Mouse (Mus musculus) mouse trophoblast stem cell (cell line): ENCODE data around the gene Mblac2.

Experiments
- in situ Hi-C, 2 experiments: fragments of 300-500 bp; cut with MseI, MboI; formaldehyde crosslinking; loops; 2 replicates in 1 of 2; 3 replicates in 1 of 2; pipeline ENCODE4 v1.15.1; 2025

Mblac2 gene

GRCm38 (mm10) chr13:81736606-81737005 lies 25.5 kb downstream of the Mblac2 start:
- in situ Hi-C loops = no loop called here

DNA sequence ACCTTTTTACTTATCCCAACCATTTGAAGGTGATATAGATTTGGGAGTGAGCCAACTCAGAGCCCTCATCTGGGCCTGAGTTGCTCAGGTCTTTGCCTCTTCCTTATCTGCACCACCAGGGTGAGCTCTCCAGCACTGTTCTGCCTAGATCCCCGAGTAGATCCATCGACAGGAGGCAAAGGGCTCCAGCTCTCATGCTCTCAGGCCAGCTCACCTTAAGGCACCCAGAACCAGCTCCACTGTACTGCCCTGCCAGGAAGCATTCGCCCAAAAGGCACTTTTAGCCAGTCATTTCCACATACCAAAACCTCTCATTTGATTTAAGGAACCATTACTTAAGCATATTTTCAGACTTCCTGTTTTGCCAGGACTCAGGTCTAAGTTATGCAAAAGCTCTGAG lies 29.8 kb downstream of the Mblac2 start:
- in situ Hi-C loops = no loop called here

DNA sequence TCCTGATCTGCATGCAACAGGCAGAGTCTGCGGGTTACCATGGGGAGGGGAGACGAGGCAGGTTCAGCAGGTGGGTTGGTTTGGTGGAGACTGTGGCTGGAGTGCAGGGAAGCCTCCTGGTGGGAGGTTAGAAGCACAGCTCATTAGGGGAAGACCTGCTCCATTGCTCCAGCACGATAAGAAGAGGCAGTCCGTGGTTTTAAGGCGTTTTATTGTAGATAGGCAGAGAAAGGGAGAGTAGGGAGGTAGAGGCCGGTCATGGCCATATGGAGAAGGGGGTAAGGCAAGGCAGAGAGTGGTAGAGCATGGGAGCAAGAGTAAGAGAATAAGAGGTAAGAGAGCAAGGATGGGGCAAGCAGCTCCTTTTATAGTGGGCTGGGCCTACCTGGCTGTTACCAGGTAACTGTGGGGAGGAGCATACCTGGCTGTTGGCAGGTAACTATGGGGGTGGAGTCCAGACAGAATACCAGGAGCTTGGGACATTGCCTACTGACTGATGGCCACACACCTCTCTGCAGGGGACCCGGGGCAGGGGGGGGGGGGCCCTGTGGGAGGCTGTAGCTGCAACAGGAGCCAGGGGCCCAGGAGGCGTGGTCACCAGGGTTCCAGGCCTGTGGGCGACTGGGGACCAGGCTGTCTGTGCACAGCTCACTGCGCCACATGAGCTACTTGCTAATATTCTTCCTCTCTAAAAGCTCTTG lies 32.4 kb downstream of the Mblac2 start:
- in situ Hi-C loops = no loop called here

DNA sequence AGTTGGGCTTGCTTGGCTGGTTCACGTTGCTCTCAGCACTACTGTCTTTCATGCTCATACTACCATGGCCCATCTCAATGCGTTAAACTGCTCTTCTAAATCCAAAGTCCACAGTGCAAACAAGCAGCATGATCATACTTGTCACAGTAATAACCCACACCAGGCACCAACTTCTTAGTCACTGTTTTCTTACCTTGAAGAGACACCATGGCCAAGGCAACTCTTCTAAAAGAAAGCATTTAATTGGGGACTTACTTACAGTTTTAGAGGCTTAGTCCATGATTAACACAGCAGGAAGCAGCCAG lies 32.9 kb downstream of the Mblac2 start:
- in situ Hi-C loops = no loop called here

DNA sequence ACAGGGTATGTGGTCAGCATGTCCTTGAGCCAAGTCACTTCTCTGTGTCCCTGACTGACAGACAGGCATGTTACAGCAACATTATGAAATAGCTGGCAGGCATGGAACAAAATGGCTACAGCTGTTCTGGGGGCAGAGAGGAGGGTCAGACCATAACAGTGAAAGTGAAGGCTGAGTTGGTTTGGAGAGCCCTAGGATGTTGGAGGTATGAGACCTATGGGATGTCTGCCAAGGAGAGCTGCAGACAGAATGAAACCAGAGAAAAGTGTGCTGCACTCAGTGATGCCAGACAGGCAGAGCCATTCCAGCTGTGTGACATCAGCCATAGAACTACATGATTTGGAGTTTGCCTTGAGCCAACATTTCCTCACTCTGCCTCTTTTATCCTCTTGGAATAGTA lies 43.7 kb downstream of the Mblac2 start:
- in situ Hi-C loops = no loop called here

GRCm38 (mm10) chr13:81755324-81755723 lies 44.2 kb downstream of the Mblac2 start:
- in situ Hi-C loops = no loop called here

- in situ Hi-C loops = no loop called here
Measured at GRCm38 (mm10) chr13:81757058-81757660, 46.0 kb downstream of the Mblac2 start.

DNA sequence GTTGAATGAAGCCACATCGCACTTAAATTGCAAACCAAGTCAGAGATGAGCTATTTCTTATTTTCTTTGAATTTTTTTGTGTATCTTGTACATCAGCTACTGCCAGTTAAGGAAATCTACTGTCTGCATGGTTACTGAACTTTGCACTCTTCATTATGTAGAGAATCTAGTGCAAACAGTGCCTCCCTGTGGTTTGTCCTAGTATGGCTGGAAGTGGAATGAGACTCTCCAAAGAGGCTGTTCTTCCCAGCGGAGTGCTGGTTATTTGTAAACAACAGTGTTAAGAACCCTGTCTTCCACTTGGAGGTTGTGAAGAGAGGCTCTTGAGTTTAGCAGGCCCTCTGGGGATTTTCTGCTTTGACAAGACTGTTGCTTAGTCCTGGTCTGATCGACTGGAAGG lies 49.2 kb downstream of the Mblac2 start:
- in situ Hi-C loops = loop anchor here (5.0 kb wide), 1 partner anchor 318 kb away; no protein-coding TSS in a partner anchor

DNA sequence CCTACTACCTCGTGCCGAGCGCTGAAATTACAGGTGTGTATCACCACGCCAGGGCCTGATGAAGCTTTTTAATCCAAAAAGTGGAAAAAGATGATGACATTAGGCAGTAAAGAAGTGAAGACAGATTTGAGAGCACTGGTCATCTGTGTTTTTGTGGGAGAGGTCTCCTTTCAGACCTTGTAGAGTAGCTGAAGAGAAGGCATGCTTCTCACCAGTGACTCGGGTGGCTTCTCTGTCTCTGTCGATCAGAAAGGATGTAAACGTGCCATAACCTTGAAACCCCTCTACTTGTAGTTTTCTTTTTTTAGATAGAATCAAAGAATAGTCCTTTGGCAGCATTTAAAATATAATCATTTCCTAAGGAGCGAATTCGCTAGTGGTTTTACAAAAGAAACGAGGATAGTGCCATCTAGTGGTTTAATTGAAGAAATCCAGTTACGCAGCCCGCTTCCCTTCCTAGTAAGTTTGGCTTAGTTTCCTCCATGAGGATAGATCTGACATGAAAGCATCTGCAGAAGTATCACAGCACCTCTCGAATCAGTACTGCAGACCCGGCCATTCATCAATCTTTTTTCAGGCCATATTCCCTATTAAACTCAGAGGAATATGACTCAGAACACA lies 50.5 kb downstream of the Mblac2 start:
- in situ Hi-C loops = loop anchor here (5.0 kb wide), 1 partner anchor 319 kb away; no protein-coding TSS in a partner anchor

- in situ Hi-C loops = loop anchor here (5.0 kb wide), 1 partner anchor 322 kb away; no protein-coding TSS in a partner anchor
Measured at GRCm38 (mm10) chr13:81764173-81764572, 53.0 kb downstream of the Mblac2 start.

DNA sequence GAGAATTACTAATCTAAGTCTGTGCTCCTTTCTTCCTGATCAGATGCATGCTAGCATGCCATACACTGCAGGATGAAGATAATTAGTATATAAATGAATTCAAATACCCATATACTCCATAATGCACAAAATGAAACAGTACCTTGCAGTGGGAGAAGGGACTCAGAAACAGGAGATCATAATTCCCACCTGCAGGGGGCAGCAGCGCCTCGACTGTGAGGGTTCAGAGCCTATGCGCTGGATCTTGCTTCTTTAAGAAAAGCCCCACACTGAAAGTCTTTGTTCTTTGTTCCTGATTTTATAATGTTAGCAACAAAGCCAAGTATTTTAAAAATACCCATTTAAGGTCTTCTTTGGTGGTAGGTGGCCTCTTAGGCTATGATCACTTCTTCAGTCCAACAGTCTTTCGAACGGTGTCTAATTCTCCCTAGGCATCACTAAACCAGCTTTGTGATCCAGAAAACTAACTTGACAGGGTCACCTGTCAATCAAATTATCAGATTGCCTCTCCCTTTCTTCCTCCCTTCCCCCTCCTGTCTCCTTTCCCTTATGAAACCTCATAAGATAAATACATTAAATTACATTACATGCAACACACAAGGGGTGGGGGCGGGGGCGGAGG lies 56.0 kb downstream of the Mblac2 start:
- in situ Hi-C loops = no loop called here

DNA sequence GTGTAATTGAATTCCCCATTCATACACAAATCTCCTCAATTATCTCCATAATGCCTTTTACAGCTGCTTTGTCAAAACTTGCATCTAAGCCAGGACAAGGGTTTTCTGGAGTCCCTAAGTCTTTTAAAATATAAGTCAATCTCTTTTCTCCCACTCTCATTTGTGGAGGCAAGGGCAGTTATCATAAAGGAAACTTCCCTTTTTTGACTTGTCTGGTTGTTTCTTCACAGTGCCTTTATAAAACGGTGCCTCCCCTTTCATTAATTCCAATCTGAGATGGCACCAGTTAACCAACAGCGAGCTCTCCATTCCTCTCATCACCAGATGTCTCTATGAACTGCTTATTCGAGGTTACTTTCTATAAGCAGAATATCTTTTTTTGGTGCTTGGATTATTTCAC lies 65.1 kb downstream of the Mblac2 start:
- in situ Hi-C loops = no loop called here

- in situ Hi-C loops = no loop called here
Measured at GRCm38 (mm10) chr13:81782475-81782874, 71.3 kb downstream of the Mblac2 start.

DNA sequence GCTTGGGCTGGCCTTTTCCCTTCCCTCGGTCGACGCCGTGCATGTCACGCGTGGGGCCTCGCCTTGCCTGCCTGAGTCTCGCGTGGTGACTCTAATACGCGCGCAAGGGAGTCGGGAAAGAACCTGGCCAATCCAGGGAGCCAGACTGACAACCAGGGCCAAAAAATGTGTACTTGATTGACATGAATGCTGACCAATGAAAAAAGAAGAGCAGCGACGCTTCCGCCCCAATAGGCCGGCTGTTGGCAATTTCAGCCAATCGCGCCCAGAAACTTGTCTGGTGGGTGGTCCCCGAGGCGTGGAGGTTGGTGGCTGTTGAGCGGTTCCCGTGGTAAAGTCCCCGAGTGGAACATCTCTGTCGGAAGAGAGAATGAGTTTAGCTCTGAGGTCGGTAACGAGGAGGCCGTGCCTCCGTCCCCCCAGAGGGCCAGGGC lies 71.8 kb downstream of the Mblac2 start, which contains the start of gene Cetn3:
Cetn3 (plus strand) TSS at position 107 of the 434 bp plus-strand sequence.
- in situ Hi-C loops = no loop called here

DNA sequence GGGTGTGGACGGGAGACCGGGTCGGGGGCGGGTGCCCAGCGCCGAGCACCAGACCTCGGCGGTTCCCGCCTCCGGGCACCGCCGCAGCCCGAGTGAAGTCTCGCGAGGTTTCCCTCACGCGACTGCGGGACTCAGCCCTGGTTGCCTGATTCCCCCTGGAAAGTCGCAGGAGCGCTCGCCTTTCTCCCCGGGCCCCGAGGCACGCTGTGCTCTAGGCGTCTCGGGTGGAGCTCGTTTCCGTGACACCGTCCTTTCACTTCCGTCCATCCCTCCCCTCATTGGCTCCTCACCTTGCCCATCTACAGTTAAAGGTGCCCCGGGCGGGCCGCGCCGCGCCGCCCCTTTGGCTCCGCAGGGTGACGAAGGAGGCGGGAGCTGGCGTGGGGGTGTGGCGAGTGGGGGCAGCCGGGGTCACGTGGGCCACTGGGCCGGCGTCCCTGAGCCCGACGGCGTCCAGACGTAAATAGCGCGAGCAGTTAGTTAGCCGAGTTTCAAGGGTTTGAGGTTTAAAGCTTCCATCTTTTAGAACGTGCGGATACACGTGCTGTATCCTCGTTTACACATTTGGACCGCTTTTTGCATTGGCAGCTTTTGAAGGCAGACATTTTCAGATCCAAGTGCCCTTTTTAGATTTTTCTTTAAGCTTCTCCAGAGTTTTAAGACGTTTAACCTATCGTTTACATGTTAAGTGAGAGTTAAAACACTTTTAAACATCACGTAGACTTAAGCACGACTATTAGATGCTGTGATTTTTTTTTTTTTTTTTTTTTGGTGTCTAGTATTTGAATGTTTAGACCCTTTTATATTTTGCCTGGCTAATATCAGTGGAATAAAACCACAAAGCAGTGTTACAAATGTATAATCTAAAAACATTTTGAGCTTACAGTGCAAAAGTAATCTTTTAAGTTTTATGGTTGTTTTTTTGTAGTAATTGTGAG lies 72.5 kb downstream of the Mblac2 start:
- in situ Hi-C loops = no loop called here

- in situ Hi-C loops = no loop called here
Measured at GRCm38 (mm10) chr13:81785766-81786480, 74.8 kb downstream of the Mblac2 start.

DNA sequence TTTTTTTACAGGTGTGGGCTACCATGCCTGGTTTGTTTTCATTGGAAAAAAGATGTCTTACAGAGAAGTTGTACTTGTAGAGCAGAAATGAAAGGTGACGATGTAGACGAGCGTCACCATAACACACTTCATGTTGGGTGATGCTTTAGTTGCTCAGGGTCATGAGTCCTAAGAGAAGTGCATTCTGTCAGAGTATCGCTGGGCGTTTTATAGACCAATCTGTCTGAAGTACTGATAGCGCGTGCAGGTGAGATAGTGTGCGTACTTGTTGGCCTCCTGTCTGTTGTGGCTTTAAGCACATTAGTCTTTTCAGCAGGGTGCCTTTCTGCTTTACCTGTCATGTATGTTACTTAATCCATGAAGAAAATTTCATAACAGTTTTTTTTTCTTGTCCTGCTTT lies 79.0 kb downstream of the Mblac2 start:
- in situ Hi-C loops = no loop called here

- in situ Hi-C loops = no loop called here
Measured at GRCm38 (mm10) chr13:81791861-81792260, 80.7 kb downstream of the Mblac2 start.

DNA sequence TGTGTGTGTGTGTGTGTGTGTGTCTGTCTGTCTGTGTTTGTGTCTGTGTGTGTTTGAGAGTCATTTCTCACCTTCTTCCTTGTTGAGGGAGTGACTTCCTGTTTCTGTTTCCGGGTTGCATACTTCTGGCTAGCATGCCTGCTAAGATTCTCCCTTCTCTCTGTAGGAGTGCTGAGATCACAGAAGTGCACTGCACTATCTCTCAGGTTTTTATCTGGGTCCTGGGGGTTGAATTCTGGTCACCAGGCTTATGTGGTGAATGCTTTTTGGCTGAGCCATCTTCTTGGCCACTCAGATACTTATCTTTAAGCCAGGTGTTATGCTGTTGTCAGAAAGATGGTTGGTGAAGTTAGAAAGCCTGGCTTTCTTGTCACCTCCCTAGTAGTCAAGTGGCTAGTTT lies 82.7 kb downstream of the Mblac2 start:
- in situ Hi-C loops = no loop called here

DNA sequence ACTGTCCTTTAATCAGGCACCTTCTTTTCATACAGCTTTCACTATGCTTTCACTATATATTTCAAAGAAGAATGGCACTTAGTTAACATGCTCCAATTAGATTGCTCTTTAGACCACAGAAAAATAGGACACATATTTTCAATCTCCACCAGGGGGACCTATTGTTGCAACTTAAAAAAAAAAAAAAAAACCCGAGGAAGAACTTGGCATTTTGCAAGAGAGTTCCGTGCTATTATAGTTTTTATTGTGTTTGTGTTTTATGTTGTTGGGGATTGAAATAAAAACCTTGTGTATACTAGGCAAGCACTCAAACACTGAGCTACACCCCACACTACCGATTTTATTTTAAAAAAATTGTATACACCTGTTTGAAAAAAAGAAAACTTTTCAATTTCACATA lies 90.0 kb downstream of the Mblac2 start:
- in situ Hi-C loops = no loop called here
